Mouse (Mus musculus): Measurements from ENCODE around the gene Fgfr2. TPM values are rescaled to one million over a fixed set of nuclear protein-coding genes. Genes with fewer than 3 reads are reported as not detected.

The Fgfr2 gene
- total RNA-seq, 2 experiments from 2014 or later, result 1.5 to 1.7 TPM

- DNase-seq, result no peak
- intact Hi-C loops (cut with DNase I), result loop anchor here (5.0 kb wide), 2 partner anchors 36 to 121 kb away; partner anchors contain the start of gene Fam53b
Measured at GRCm38 (mm10) chr7:132776338-132777111, 346.6 kb downstream of the Fgfr2 start.

- intact Hi-C loops (cut with DNase I), result loop anchor here (5.0 kb wide), 2 partner anchors 36 to 121 kb away; partner anchors contain the start of gene Fam53b
Measured at GRCm38 (mm10) chr7:132775922-132776321, 347.2 kb downstream of the Fgfr2 start.

GRCm38 (mm10) chr7:132775333-132775732 lies 347.8 kb downstream of the Fgfr2 start:
- peak; percentile 74 for DNase-seq
- intact Hi-C loops (cut with DNase I), result loop anchor here (5.0 kb wide), 2 partner anchors 37 to 122 kb away; partner anchors contain the start of gene Fam53b

More at GRCm38 (mm10) chr7:132775922-132776321, 347.2 kb downstream of the Fgfr2 start:
- no peak for DNase-seq

GRCm38 (mm10) chr7:132773011-132773705 lies 350.0 kb downstream of the Fgfr2 start:
- DNase-seq, result no peak

GRCm38 (mm10) chr7:132772440-132772839 lies 350.7 kb downstream of the Fgfr2 start:
- intact Hi-C loops (cut with DNase I), result no loop called here
- DNase-seq, result no peak

More at GRCm38 (mm10) chr7:132773011-132773705, 350.0 kb downstream of the Fgfr2 start:
- intact Hi-C loops (cut with DNase I), result no loop called here

GRCm38 (mm10) chr7:132768498-132769344 lies 354.4 kb downstream of the Fgfr2 start:
- intact Hi-C loops (cut with DNase I), result no loop called here
- peak in 1 of 2 experiments; percentile 4 for DNase-seq

- no peak for DNase-seq
- intact Hi-C loops (cut with DNase I), result no loop called here
Measured at GRCm38 (mm10) chr7:132767999-132768370, 355.2 kb downstream of the Fgfr2 start.

- no peak for DNase-seq
- intact Hi-C loops (cut with DNase I), result no loop called here
Measured at GRCm38 (mm10) chr7:132767233-132767998, 355.7 kb downstream of the Fgfr2 start.

GRCm38 (mm10) chr7:132766235-132766871 lies 356.8 kb downstream of the Fgfr2 start:
- DNase-seq, result no peak
- intact Hi-C loops (cut with DNase I), result no loop called here

GRCm38 (mm10) chr7:132765629-132766186 lies 357.4 kb downstream of the Fgfr2 start:
- no peak for DNase-seq
- intact Hi-C loops (cut with DNase I), result no loop called here

GRCm38 (mm10) chr7:132764896-132765491 lies 358.2 kb downstream of the Fgfr2 start:
- DNase-seq, result no peak
- intact Hi-C loops (cut with DNase I), result no loop called here

GRCm38 (mm10) chr7:132764314-132764713 lies 358.8 kb downstream of the Fgfr2 start:
- intact Hi-C loops (cut with DNase I), result no loop called here
- no peak for DNase-seq

GRCm38 (mm10) chr7:132763911-132764310 lies 359.2 kb downstream of the Fgfr2 start:
- intact Hi-C loops (cut with DNase I), result no loop called here
- DNase-seq, result no peak

- intact Hi-C loops (cut with DNase I), result no loop called here
- no peak for DNase-seq
Measured at GRCm38 (mm10) chr7:132763351-132763750, 359.8 kb downstream of the Fgfr2 start.

GRCm38 (mm10) chr7:132761409-132761808 lies 361.7 kb downstream of the Fgfr2 start:
- no peak for DNase-seq
- intact Hi-C loops (cut with DNase I), result no loop called here

GRCm38 (mm10) chr7:132760589-132761180 lies 362.5 kb downstream of the Fgfr2 start:
- intact Hi-C loops (cut with DNase I), result no loop called here
- DNase-seq, result no peak

- intact Hi-C loops (cut with DNase I), result no loop called here
- DNase-seq, result no peak
Measured at GRCm38 (mm10) chr7:132759926-132760325, 363.2 kb downstream of the Fgfr2 start.

GRCm38 (mm10) chr7:132759405-132759891 lies 363.7 kb downstream of the Fgfr2 start:
- intact Hi-C loops (cut with DNase I), result no loop called here
- no peak for DNase-seq
